ENCODE assay signal across 19 mouse cellular contexts in genomic region chr6:94702993-94703392, GRCm38 (mm10).
"Had no signal": no experiment of that assay in that cellular context is flagged by ENCODE, and none has a peak within 500 bp of the region (broad histone marks: within the 10 kb centered on the region; RNA-seq: fewer than 3 reads in every experiment).

No protein-coding gene starts in this region.

- H3K27ac ChIP-seq: midbrain, embryonic 10.5 days; midbrain, embryonic 12.5 days; neural tube, embryonic 13.5 days; neural tube, embryonic 15.5 days; stomach, embryonic 15.5 days; stomach, postnatal 0 days had no signal

- H3K4me1 ChIP-seq: stomach, embryonic 15.5 days had no signal

- DNase-seq: lung, adult 18-20 months; lung, embryonic 14.5 days; lung, postnatal 10 days; lung, postnatal 4 days; midbrain, embryonic 14.5 days; retina, postnatal 1 day; right cerebral cortex, adult 18-20 months; right cerebral cortex, postnatal 25 days; right cerebral cortex, postnatal 4 days; thymus, adult 2 months; thymus, postnatal 25 days; thymus, postnatal 4 days had no signal

- H3K27me3 ChIP-seq: neural tube, embryonic 15.5 days; stomach, embryonic 15.5 days had no signal

- H3K4me3 ChIP-seq: midbrain, embryonic 10.5 days; midbrain, embryonic 12.5 days; myocyte; neural tube, embryonic 13.5 days; neural tube, embryonic 15.5 days; stomach, embryonic 15.5 days had no signal
